Mouse (Mus musculus): ENCODE data around the gene Mtss1l.

Gene Mtss1l

DNA sequence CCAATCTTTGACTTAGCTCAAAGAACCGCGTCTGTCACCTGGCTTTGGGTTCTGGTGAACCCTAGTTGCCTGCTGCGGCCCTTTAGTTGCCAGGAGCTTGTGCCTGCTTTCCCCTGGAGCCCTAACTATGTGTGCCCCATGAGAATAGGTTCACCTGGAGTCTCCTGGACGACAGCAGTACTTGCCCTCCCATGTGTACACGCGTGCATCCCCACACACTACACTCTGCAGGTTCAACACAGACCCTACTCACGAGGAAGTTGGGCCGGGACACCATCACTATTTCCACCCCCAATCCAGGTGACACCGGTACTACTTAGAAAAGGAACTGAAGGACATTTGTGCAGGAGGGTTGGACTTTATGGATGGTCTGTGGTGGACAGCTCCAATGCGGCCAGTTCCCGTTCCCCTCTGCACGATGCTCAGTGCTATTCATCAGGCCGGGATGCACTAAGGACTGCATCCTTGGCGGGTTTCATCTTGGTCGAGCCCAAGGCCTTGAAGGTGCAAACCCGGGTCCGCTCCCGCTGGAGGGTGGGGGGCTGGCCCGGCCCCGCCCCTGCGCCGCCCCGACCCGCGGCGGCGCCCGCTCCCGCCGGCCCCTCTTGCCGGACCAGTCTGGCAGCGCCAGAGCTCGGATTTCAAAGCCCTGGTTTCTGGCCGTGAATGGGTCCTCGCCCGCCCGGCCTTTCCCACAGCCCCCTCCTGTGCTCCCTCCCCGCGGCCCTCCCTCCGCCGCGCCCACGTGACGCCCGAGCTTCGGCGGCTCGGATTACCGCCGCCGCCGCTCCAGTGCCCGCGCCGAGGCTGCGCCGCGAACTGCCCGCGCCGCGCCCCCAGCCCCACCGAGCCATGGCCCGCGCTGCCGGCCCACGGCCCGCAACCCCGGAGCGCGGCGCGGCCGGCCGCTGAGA, at the start of gene Mtss1l:
Gene Mtss1l, plus strand, starts transcription at position 792 of the 914 bp plus-strand sequence.
- peak in 1 of 2 experiments; percentile 66 for DNase-seq (ENCODE audit: low spot score in 2 of 2)

DNA sequence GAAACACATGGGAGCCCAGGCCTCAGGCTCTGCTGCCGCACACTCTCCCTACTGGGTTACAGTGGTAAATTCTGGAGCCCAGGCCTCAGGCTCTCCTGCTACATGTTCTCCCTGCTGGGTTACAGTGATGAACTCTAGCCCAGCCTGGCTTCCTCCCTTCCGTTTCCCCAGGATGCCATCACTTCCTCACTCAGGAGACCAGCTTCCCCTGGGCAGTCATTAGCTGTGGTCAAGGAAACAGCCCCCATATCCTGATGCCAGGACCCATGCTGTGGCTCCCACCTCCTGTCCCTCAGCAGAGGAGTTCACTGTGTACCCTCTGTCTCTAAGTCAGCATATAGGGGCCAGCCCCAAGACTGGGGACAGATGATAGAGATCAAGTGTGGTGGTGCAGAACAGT, 49.1 kb upstream of the Mtss1l start:
- DNase-seq (ENCODE audit: low spot score in 2 of 2) = no peak

DNA sequence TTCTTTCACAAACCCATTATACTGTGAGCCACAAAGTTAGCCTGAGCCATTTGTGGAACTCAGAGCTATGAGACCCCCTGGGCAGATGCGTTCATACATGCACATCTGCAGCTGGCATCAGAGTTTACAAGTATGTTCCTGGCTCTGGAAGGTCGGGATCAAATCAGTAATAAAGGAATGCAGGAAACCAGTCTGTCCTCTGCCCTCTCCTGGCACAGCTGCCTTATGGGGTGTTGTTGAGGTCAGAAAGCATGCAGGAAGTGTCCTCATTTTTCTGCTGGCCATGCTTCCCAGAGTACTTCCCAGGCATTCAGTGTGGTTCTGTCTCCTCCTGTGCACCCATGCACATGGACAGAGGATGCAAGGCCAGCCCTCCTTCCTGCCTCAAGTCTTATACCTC, 48.1 kb upstream of the Mtss1l start:
- DNase-seq (ENCODE audit: low spot score in 2 of 2) = no peak

DNA sequence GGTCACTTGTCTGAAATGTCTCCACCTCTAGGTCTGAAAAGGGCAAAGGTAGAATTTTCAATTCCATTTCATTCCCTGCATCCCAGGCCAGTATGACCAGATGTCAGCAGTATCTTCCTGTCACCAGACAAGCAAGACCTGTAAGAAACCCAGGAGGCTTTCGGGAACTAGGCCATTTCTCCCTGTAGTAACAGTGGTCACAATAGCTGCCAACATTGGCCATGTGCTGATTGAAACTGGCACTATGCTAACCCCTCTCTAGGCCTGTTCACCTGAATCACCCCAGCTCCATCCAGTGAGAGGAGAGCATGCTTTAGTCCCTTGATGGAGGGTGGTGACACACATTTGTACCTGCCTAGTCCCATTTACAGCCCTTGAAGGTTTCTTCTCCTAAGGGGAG, 46.7 kb upstream of the Mtss1l start:
- no peak for DNase-seq (ENCODE audit: low spot score in 2 of 2)

DNA sequence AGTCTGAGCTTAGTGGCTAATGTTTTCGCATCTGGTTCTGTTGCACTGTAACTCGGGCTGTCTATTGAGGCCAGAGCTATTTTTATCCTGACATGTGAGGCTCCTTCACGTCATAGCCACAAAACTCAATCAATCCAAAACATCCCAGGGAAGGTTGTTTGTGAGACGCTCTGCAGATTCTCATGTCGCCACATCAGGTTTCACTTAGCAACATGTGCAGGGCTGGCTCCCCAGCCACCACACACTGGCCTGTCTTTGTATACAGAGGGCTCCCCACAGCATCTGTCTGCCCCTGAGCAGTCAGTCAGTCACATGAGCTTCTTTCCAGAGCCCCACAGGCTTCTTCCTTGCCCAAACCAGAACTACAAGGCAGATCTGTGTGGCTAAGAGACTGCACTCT, 44.6 kb upstream of the Mtss1l start:
- no peak for DNase-seq (ENCODE audit: low spot score in 2 of 2)

DNA sequence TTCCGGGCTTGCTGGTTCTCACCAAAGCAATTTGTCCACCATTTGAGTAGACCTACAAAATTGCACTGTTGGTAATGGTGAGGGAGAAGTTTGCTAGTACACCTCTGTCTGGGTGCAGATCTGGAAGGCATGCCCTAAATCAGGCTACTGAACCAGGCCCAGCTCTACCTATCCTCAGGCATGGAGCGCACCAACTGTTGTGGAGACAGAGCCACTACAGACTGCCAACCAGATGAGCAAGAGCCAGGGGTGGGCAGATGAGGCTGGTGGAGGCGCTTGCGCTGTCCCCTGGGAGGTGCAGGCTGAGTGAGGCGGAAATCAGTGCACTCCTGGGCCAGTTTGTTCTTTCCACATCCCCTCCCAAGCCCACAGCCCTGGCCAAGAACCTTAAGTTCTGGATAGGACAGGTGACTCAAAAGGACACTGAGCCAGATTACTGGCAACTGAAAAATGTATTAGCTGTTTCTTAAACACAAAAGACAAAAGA, 44.1 kb upstream of the Mtss1l start:
- DNase-seq (ENCODE audit: low spot score in 2 of 2) = no peak

DNA sequence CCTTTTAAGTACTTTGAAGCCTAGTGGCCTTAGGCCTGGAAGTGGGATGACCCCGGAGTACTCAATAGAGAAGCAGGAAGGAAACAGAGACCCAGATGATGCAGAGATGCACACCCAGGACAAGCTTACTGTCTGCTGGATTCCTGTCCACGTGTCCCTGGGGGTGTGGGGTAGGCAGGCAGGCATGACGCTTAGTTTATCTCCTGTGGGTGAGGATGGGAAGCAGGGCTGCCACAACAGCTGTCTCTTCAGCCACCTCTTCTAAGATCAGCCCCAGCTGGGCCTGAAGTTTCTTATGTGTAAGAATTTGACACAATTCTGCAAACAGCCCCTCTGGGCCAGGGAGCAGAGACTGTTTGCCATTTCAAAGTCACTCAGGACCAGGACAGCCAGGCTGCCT, 42.3 kb upstream of the Mtss1l start:
- DNase-seq (ENCODE audit: low spot score in 2 of 2) = no peak

DNA sequence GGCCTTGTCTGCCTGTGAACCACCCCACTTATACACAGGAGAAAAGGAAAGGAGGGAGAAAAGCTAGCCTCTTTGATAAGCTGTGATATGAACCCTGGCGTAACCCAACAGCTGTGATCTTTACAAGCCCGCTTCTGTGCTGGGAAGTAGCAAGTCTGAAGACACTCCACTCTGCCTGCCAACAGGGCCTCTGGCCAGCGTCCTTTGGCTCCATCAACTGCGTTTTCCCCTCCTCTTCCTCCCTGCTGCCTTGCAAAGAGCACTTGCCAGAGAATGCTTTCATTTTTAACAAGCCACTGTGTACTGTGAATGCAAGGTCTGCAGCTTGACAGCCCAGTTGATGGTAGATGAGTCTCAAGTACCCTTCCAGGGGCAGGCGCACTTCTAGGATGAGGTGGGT, 33.5 kb upstream of the Mtss1l start:
- peak in 1 of 2 experiments; percentile 62 for DNase-seq (ENCODE audit: low spot score in 2 of 2)

DNA sequence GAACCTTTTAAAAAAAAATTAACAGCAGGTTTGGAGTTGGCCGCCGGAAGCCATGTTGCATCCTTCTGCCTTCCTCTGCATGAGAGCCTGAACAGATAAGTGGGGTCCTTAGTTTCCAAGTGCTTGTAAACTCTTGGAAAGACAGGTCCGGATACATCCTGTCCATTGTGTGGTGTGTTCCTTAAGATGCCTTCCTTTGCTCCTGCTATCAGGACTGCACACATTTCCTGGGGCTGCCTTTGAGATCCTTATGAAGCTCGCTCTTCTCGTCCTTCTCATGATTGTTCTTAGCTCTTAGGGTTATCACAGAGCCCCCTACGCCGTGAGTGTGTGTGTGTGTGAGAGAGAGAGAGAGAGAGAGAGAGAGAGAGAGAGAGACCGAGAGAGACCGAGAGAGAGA, 31.3 kb upstream of the Mtss1l start:
- no peak for DNase-seq (ENCODE audit: low spot score in 2 of 2)

DNA sequence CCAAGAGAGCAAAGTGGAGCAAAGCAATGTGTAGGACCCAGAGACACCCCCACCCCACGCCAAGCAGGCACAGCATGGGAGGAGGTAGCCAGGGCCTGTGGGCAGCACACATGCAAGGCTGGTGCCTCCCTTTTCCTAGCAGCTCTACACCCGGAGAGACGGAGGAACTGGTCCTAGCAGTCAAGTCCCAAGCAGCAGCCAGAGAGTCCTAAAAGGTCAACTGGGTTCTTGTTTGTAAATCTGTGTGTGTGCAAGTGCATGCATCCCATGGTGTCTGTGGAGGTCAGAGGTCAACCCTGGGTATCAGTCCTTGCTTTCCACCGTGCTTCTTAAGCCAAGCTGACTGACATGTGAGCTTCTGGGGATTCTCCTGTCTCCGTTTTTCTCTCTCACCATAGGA, 27.1 kb upstream of the Mtss1l start:
- no peak for DNase-seq (ENCODE audit: low spot score in 2 of 2)

DNA sequence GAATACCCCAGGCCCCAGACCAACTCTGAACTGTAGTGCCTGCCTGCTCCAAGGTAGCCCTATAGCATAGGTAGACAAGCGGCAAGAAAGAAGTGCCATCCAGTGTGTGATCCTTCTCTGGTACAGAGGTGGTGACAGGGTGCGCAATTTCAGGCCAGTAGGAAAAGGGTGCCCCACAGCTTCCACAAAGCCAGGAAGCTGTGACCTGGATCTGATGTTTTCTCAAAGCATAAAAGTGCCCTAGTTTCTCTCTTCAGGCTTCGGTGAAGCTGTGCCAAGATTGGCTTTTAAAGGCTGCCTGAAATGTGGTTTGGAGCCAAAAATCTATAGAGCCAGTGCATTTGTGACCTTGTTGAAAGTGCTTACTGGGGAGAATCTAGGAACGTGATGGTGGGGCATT, 26.4 kb upstream of the Mtss1l start:
- no peak for DNase-seq (ENCODE audit: low spot score in 2 of 2)

DNA sequence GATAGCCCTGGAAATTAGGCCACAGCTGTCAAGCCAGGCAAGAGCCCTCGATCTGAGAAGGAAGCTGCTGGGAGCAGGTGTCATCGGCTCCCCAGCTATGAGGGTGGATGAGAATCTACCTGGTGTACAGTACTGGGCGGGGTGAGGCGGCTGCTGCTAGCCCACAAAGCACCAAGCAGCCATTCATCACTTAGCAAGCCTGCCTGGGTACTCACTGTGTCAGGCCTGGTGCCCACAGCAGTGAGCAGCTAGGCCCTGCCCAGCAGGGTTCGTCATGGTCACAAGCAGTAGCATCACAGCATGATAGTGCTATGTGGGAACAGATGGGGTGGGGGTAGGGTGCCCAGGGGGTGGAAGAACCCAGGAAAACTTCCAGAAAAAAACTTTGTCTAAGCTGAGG, 25.8 kb upstream of the Mtss1l start:
- DNase-seq (ENCODE audit: low spot score in 2 of 2) = no peak

DNA sequence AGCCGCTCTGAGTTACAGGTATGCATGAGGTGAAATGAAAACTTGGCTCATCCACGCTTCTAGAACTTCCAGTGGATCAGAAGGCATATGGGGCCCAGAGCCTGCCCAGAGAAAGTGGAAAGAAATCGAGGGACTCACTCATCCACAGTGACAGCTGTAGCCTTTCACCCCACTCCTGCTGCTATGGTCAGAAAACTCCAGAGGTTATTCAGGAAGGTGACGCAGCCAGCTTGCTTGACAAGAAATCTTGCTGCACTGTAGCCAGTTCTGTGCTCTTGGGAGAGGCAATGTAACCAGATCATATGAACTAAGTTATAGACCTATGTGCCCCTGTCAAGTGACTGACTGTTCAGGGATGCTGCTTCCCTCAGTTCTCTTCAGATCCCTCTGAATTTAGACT, 25.2 kb upstream of the Mtss1l start:
- no peak for DNase-seq (ENCODE audit: low spot score in 2 of 2)

DNA sequence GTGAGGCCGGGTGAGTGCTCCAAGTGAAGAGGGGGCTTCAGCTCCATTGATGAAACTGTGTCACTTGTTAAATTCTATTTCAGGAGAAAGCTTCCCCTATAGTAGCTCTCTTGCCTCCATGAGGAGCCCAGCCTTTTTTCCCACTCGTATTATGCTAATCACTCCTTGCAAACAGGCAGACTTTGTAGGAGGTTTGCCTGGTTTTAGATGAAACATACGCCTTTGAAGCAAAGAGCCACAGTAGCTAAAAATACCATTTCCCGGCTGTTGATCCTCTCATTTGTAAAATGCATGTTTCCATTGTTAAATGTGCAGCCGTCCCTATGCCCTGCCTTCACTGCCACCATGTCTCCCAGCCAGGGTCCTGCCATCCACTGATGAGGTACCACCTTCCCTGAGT, 23.7 kb upstream of the Mtss1l start:
- DNase-seq (ENCODE audit: low spot score in 2 of 2) = no peak

DNA sequence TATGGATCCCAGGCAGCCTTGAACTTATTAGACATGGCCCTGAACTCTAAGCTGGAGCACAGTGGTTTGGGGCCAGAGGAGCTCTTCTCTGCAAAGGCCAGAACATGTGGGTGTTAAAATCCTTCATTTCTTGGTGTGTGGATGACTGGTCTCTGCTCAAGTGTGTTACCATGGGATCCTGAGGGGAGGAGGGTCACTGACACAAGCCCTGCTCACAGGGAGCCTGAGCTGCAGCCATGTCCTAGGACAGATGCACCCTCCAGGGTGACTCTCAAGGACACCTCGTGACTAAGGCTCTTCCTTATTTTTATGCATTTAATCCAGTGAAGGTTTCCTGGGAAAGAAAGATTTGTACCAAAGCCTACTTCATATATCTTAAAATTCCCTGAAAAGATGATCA, 23.2 kb upstream of the Mtss1l start:
- DNase-seq (ENCODE audit: low spot score in 2 of 2) = no peak

DNA sequence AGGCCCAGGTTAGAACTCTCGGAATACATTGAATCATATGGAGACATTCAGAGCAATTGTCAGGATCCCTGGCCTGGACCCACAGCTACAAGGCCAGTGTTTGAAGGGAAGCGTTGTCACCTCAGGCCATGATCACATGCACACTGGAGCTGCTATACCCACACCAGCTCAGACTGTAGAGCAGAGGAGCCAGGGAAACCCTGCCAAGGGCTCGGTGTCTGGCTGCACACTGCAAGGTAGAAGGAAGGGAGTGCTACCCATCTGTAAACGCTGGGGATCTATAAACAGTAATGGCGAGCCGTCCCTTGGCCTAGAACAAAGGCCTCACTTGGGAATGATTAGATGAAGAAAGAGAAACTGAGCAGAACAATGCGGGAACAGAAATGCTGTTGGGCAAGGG, 21.8 kb upstream of the Mtss1l start:
- DNase-seq (ENCODE audit: low spot score in 2 of 2) = no peak

DNA sequence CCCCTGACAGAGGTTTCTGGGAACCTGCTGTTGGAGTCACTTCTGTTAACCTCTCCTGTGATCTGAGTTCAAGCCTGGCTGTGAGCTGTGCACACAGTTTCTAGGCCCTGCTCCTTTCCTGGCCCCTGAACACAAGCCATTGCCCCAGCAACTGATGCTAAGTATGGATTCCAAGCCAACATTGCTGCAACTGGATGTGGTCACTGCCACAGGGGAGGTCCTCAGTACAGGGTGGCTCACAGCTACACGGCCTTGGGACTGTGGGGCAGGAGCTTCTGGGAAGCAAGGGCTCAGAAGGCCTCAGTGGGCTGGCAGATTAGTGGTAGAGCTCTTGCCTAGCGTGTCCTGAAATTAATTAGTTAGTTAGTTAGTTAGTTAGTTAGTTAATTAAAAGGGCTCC, 20.7 kb upstream of the Mtss1l start:
- DNase-seq (ENCODE audit: low spot score in 2 of 2) = no peak

DNA sequence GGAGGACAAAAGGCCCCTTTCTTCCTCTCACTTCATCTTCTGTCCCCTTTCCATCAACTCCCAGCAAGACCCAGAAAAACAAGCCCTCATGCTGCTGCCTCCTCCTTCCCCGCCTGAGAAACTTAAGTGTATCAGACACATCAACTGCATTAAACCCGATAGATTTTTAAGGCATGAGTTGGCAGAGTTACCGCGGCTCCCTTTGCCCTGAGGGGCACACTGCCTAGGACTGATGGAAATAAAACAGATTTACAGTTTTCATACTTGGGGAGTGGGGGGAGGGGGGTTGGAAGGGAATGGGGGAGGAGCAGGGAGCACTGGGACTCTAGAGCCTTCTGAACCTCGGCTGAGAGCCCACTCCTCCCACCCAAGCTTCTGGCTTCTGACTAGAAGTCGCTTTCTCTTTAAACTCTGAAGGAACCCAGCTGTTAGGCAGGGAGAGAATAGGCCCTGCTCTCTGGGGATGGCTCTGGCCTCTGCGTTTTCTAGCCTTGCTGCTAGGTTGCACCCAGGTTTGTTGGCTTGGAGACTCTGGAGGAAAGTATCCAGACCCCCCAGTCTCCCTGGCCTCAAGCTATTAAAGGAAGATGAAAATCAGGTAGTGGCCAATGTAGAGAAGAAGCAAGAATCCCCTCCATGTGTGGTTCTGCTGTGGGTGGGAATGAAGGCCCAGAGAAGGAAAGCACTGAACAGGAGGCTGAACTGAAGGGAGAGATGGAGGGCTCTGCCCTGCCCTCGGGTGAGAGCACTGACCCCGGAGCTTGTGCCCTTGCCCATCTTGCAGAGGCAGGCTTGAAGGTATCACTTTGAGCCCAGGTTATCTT, 18.4 kb upstream of the Mtss1l start:
- DNase-seq (ENCODE audit: low spot score in 2 of 2) = no peak

DNA sequence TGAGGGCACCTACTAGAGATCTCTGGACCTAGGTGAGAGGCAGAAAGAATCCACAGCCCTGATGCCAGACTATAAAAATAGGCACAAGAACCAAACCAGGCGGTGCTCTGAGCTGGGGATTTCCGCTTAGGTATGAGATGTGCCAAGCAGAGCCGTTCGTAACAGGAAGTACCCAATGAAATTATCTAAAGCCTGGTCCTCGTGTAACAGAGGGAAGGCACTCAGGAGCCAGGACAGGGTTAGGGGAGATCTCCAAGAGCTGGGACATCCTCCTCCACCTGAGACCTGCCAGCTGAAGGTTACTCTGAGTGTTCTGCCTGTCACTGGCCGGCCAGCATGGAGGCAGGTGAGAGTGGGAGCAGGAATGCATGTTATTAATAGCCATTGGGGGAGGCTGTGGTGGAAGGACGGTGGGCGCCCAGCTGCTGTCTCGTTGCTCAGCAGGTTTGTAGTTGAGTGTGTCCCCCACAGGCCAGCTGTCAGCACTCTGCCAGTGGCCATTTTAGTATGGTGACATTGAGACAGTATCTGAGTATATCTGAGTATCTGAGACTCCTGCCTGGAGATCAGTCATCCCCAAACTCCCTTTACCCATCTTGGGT, 17.7 kb upstream of the Mtss1l start:
- no peak for DNase-seq (ENCODE audit: low spot score in 2 of 2)

DNA sequence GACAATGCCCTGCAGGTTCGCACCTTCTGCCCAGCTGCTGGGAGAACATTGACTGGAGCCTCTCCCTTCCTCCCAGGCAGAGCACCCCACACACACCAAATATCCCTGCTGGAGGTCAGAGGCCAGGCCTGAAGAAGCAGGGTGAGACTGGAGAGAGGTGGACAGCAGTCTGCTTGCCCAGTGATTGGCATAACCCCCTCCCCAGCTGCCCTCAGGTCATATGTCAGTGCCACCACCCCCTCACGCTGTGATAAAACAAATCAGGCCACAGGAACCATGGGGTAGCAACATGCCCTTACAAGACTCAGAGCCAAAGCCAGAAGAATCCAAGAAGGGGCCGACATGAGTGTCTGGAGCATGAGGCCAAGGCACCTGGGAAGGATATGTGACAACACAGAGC, 17.2 kb upstream of the Mtss1l start:
- no peak for DNase-seq (ENCODE audit: low spot score in 2 of 2)

DNA sequence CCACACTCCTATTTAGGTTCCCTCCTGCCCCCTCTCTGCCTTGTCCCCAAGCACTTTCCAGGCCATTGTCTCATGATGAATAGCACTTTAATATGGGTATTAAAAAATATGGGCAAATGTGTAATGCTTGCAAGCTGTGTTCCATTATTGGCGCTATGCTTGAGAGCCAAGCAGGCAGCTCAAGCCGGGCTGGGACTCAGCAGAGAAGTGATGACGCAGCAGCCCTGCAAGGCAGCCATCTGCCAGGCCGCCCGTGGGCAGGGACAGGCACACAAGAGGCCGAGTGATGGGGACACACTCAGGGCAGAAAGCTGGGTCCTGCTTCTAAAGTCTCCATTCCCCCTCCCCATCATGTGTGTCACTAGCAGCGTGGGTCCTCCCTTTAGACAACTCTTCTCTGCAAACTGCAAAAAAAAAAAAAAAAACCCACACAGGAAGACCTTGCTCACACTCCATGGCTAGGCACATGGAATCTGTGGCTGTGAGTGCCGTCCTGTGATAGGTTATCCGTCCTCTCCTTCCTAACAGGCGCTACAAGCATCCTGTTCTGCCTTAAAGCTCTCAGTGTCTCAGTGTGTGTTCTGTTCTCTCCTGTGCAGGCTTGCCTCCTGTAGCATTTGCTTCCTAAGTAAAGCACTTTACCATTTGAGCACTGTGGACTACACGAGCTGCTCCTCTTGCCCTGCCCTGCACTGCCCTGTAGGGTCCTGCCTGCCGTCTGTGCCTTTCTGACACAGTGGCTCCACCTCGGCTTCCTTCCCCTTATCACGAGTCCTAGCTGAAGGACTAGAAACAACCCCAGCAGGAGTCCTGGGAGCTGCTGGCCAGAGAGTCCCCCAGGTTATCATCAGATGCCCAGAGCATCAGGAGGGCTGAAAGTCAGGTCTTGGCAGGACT, 15.6 kb upstream of the Mtss1l start:
- no peak for DNase-seq (ENCODE audit: low spot score in 2 of 2)

Data from frontal cortex, postnatal 14 days (tissue).